Mouse (Mus musculus) ZHBTc4 (cell line): ENCODE measurements around the gene Xxylt1.

Experiments
- DNase-seq: peaks from one replicate; pipeline ENCODE4 v3.0.0-alpha.2; 2011; ENCODE audit warnings: low read depth, low spot score

The Xxylt1 gene

GRCm38 (mm10) chr16:31081125-31081664 is at the start of gene Xxylt1:
Gene Xxylt1, minus strand, starts transcription at chr16:31081432.
- DNase-seq, result peak; percentile 96

DNA sequence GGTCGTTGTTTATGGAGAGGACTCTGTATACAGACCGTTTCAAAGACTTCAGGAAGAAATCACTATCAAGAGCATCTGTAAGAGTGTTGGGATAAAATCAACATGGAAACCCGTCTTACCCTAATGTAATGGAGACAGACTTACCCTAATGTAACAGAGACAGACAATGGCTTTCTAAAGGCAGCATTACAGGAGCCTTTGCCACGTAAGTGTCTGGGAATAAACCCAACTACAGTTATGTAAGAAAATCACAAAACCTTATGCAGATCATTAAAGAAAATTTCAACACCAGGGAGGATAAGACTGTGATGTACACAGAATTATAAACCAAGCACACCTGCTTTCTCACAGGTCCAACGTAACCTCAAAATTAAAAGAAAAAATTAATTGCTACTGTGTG is 46.9 kb upstream of the Xxylt1 start:
- no peak for DNase-seq

GRCm38 (mm10) chr16:31124991-31125390 is 43.8 kb upstream of the Xxylt1 start:
- DNase-seq, result no peak

DNA sequence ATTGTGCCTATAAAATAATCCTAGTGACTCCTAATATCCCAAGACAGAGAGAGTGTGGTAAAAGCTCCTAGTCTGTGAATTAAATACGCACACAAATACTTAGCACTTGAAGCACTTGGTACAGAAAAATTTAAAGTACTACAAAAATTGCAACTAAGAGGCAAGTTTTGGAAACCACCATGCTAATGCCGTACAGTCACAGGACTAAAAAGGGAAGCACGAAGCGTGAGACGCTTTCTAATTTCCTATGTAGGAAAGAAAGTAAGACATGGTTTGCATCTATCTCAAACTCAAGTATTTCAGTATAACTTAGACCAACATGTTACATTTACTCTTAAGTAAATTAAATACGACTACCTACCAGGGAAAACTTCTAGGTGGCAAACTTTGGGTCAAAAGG is 40.4 kb upstream of the Xxylt1 start:
- no peak for DNase-seq

DNA sequence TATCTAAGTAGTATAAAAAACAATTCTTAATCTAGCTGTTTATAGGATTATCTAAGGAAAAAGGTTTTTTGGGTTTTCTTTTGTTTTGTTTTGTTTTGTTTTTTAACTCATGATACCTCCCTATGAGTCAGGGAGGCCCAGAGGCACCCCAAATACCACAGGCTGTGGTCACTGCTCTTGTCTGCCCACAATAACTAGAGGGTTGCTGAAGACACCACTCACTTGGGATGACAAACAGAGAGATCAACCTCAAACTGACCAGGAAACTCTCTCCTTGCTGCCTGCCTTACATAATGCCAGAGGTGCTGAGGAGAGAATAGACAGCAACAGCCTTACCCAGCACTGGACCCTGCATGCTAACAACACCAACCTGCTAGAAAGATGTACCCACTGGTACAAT is 32.4 kb upstream of the Xxylt1 start:
- DNase-seq, result no peak

DNA sequence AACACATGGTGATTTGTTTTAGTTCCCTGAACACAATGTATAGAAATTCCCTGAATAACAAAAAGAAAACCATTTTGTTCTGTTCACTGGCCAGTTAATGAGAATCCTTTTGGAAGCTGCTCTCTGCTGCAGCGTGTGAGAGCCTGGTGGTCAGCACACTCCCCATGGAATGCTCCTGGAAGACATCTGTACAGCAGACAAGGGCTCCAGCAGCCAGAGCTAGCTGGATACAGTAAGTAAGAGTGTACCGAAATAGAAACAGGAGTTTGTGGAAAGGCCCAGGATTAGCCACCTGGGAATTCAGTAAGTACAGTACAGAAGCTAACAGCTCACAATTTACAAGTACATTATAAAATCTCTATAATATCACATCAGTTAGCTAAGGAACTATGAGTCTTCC is 20.1 kb upstream of the Xxylt1 start:
- DNase-seq, result no peak

DNA sequence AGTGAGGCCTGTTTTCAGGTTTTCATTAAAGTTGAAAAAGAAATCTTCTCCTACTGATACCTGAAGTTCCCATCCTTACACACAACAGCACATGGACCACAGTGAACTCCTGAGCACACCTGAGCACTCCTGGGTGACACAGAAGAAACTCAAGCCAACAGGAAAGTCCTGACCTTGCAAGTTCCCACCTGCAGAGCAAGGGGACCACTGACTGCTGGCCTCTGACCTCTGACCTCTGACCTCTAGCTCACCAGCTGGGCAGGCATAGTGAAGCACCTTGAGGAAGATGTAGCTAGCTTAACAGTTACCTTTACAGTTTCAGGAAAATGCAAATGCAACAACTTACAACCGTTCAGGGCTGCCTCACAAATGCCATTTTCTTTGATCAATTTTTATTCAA is 18.7 kb upstream of the Xxylt1 start:
- no peak for DNase-seq

GRCm38 (mm10) chr16:31094036-31094435 is 12.8 kb upstream of the Xxylt1 start:
- no peak for DNase-seq

GRCm38 (mm10) chr16:31093186-31093585 is 12.0 kb upstream of the Xxylt1 start:
- DNase-seq, result no peak

- DNase-seq, result no peak
These were observed 659 bp upstream of the Xxylt1 start for GRCm38 (mm10) chr16:31081891-31082290.

DNA sequence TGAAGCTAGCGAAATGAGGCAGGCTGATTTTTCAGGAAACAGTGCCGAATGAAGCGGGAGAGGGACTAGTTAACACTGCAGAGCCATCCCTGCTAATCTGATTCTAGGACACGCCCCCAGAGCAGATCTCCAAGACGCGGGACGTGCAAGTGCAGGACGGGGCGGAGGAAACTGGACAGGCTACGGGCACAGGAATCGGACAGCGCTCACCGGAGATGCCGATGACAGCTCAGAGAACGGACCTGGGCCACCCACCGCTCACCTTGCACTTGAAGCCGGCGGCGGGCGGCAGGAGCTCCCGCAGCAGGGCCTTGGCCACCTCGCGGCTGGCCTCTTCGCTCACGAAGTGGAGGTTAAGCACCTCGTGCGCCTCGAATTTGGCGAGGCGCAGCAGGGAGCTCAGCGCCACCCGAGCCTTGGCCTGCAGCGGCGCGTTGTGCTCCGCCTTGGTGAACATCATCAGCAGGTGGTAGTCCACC is 620 bp downstream of the Xxylt1 start:
- DNase-seq, result peak; percentile 65

- DNase-seq, result no peak
These were observed 3.8 kb downstream of the Xxylt1 start for GRCm38 (mm10) chr16:31077396-31077795.

GRCm38 (mm10) chr16:31076436-31076835 is 4.8 kb downstream of the Xxylt1 start:
- no peak for DNase-seq

DNA sequence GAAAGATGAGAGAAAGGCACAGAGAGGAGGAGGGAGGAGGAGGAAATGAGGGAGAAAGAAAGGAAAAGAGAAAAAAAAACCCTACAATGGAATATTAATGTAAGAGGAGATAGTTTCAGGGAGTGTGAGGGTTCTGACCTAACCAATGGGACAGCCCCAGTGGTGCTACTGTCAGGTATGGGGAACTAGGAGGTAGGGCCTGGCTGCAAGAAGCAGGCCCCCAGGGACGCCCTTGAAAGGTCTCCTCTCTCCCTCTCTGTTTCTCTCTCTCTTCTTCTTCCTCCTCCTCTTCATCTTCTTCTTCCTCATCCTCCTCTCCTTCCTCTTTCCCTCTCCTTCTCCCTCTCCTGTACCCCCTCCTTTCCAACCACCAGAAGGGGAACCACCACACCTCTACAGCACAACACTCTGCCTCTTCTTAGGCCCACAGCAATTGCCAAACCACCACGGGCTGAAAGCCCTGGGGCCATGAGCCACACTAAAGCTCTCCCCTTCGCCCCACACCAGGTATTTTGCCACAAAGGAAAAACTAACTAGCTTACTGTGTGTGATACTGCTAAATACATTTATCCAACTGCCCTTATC is 6.8 kb downstream of the Xxylt1 start:
- DNase-seq, result no peak

DNA sequence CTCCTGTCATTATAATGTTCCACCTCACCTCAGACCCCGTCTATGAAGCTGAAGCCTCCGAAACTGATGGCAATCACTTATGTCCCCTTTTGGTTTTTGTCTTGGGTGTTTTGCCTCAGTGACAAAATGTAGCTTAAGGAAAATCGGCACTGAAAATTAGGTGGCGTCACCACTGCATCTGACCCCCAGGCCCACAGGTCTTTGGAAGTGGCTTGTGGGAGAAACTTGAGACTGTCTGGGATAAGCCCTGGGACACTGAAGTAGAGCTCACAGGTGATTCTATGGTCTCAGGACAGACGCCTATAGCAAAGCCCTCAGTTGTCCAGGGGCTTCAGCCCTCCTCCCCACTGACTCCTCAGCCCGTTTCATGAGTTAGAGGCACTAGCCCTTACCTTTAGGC is 9.5 kb downstream of the Xxylt1 start:
- no peak for DNase-seq

DNA sequence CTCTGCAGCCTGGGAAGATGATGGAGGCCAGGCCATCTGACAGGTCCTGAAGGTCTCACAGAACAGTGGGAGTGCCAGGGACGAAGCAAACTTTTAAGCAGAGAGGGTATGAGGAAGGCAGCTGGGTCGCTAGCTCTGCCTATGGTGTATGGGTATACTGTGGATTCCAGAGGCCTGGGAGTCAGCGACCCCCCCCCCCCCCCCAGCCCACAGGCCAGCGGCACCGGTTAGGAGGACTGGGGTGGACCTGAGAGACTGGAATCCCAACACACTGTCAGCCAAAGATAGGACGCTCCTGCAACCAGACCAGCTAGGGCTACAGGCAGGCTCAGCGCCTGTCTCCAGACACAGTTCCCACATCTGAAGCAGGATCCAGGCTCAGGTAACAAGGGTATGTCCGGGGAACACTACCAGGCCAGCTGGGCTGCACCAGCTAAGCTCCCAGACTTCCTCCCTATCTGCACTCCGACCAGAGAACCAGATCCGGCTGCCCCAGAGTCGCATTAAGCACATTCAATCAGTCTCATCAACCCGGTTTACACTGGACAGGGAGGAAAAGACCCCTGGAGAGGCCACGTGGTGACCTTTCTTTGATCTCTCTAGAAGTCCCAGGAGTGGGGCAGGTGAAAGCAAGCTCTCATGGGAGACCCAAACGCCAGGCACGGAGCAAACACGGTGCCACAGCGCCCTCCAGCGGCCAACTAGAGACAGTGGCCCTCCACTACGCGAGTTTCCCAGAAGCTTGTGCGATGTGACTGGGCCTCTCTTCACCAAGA is 10.7 kb downstream of the Xxylt1 start:
- DNase-seq, result peak; percentile 98

DNA sequence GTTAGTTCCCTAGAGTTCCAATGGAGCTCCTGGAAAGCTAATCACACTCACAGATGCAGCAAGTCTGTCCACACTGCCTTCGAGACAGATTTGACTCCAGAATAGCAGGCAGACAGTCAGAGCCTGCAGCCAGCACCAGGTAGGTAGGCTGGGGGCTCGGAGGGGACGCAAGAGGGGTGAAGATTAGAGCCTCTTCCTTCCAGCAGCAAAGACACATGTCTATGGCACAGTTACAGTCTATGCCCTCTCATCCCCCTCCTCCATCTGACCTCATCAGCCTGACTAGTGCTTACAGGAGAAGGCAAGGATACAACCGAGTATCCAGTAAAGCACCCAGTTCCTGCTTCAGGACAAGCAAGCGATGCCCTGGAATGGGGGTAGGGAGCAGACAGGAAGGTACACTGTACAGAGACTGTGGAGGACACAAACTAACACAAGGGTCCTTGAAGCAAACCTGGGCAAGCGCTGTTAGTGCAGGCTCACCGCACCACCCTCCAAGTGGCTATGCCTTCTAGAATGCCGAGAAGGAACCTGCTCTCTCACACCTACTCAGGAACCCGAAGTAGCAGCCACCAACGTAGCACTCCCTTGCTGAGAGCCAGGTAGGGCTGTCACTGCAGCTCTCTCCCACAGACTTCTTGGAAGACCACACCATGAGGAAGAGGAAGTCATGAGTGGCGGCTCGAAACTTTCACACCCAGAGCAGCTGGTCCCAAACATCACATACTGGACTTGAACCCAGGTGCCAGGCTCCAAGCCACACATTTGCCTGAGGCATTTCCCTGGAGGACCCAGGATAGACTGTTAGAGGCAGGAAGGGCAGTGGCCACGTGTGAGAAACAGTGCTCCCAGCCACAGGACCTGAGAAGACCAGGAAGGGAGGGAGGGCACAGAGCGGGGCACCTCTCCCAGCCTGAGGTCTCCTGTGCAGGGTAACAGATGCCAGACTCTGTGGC is 11.7 kb downstream of the Xxylt1 start:
- DNase-seq, result no peak

GRCm38 (mm10) chr16:31068280-31068679 is 13.0 kb downstream of the Xxylt1 start:
- DNase-seq, result no peak

DNA sequence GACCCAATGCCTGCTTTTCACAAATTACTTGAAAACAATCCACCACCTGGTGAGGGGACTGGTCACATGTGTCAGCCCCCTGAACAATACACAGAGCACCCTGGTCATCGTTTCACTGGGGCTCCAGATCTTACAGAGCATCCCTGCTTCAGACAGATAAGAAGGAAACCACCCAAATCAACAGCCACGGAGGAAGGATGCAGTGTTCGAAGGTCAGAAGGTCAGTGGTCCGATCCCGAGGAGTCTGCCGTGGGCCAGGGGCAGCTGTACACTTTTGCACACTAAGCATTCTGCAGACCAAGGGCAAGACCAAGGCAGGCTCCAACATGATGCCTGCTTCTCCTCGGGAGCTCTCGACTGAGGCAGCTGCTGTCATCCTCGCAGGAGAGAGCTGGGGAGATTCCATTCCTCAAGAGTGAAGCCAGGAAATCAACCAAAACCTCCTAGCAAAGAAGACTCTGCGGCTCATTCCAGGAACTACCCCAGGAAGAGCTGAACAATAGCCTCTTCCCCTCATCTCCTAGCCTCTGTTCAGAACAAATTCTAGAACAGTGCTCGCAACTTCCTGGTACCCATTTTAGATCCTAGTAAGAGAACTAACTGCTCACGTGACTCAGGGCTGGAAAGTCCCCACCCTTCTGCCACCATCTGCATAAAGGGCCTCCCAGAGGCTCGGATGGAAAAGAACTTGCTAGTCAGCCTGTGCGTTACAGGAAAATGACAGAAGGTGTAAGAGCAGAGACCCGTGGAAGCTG is 14.7 kb downstream of the Xxylt1 start:
- peak; percentile 55 for DNase-seq

DNA sequence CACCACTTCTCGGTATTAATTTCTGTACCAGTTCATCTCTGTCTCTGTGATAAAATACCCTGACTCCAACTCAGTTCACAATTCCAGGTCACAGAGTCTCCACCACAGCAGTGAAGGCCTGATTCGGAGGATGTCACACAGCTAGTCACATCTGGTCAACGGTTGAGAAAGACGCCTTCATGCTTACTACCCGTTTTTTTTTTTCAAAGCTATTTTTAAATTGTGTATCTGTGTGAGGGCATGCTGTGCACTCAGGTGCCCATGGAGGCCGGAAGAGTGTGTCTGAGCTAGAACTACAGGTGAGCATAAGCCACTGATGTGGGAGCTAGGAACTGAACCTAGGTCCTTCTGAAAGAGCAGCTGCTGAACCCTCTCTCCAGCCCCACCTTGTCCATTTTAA is 16.4 kb downstream of the Xxylt1 start:
- DNase-seq, result no peak

- no peak for DNase-seq
These were observed 18.3 kb downstream of the Xxylt1 start for GRCm38 (mm10) chr16:31062918-31063317.
